Mouse (Mus musculus): ENCODE measurements around the gene Steap3. TPM values are rescaled to one million over a fixed set of nuclear protein-coding genes. Genes with fewer than 3 reads are reported as not detected.

The Steap3 gene
- polyA plus RNA-seq, 1 experiment: 42.7 TPM

DNA sequence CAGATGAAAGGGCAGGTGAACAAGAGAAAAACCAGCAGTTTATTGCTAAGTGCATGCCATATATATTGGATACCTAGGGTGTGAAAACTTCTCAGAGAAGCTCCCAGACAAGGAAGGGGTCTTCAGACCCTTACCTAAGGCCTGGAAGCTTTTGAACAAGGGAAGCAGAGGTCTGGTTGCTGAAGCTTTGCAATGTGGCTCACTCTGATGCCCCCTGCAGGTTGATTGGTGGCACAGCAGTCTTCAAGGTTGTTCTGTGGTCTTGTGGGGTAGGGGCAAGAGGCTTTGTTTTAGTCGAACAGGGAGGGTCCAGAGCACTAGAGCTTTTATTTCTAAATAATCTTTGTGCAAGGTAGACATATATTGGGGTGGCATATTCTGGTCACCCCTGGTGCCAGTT lies 117.2 kb downstream of the Steap3 start:
- Histone ChIP-seq H3ac (ENCODE audit: control insufficient read depth, insufficient read length, low read depth) (no peak overlapping the region), H3K27me3 (ENCODE audit: control insufficient read depth, insufficient read depth, insufficient read length) (no peaks in the 10 kb centered on the region), H3K79me3 (ENCODE audit: low read depth) (no peaks in the 10 kb centered on the region), H3K79me2 (ENCODE audit: control insufficient read depth, insufficient read depth) (no peaks in the 10 kb centered on the region), H3K4me3 (ENCODE audit: insufficient read depth, poor library complexity, severe bottlenecking) (no peak overlapping the region), H3K36me3 (ENCODE audit: control insufficient read depth, insufficient read depth) (no peaks in the 10 kb centered on the region)
- no peak for TF ChIP-seq FOSL1 (IDR thresholded peaks at IDR 0.05; ENCODE audit: insufficient read depth, low read length, poor library complexity, severe bottlenecking)
- no peak for TF ChIP-seq USF1 (IDR thresholded peaks at IDR 0.05; ENCODE audit: low read depth)
- peak; percentile 60 for TF ChIP-seq CTCF (IDR thresholded peaks at IDR 0.05; ENCODE audit: control insufficient read depth, insufficient read depth, insufficient read length)
- no peak for TF ChIP-seq MYOD1 (IDR thresholded peaks at IDR 0.05; ENCODE audit: control insufficient read depth, insufficient read length, low read depth)

DNA sequence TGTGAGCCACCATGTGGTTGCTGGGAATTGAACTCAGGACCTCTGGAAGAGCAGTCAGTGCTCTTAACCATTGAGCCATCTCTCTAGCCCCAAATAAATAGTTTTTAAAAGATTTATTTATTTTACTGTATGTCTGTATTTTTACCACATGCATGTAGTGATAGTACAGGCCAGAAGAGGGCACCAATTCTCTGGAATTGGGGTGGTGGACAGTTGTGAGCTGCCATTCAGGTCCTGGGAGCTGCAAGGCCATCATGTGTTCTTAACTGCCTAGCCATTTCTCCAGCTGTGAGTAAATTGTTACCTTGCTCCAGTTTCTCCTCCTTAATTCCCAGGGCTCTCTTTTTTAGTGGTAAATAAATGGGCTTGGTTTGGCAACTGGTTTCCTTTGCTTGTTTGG lies 118.3 kb downstream of the Steap3 start:
- TF ChIP-seq CEBPB (IDR thresholded peaks at IDR 0.05; ENCODE audit: low read depth): no peak
- no peak for TF ChIP-seq USF1 (IDR thresholded peaks at IDR 0.05; ENCODE audit: low read depth)
- TF ChIP-seq MYOG (IDR thresholded peaks at IDR 0.05; ENCODE audit: control insufficient read depth, extremely low read depth, insufficient read length): no peak
- no peak overlapping the region for H3K4me3 ChIP-seq (ENCODE audit: insufficient read depth, poor library complexity, severe bottlenecking)
- H3K79me3 ChIP-seq (ENCODE audit: low read depth): no peaks in the 10 kb centered on the region
- H3K27me3 ChIP-seq (ENCODE audit: control insufficient read depth, insufficient read depth, insufficient read length): no peaks in the 10 kb centered on the region
- no peaks in the 10 kb centered on the region for H3K79me2 ChIP-seq (ENCODE audit: control insufficient read depth, insufficient read depth)
- no peak overlapping the region for H3ac ChIP-seq (ENCODE audit: control insufficient read depth, insufficient read length, low read depth)
- no peaks in the 10 kb centered on the region for H3K36me3 ChIP-seq (ENCODE audit: control insufficient read depth, insufficient read depth)

DNA sequence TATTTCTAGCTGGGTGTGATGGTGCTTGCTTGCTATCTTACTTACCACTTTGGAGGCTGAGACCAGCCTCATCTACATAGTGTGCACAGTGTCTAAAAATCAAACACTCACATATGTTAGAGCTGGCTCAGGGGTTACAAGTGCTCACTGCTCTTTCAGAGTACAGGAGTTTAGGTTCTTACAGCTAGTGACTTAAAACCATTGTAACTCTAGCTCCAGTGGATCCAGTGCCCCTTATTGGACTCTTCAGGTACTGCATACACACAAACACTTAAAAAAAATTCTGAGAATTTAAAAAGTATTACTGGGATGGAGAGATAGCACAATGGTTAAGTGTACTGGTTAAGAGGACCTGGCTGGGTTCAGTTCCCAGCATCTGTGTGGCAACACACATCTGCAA lies 125.5 kb downstream of the Steap3 start:
- H3K79me2 ChIP-seq (ENCODE audit: control insufficient read depth, insufficient read depth): no peaks in the 10 kb centered on the region
- TF ChIP-seq USF1 (IDR thresholded peaks at IDR 0.05; ENCODE audit: low read depth) (no peak), CEBPB (IDR thresholded peaks at IDR 0.05; ENCODE audit: low read depth) (no peak), MYOG (IDR thresholded peaks at IDR 0.05; ENCODE audit: control insufficient read depth, extremely low read depth, insufficient read length) (no peak), MYOD1 (IDR thresholded peaks at IDR 0.05; ENCODE audit: control insufficient read depth, insufficient read length, low read depth) (no peak), FOSL1 (IDR thresholded peaks at IDR 0.05; ENCODE audit: insufficient read depth, low read length, poor library complexity, severe bottlenecking) (no peak), MAX (IDR thresholded peaks at IDR 0.05) (no peak), CTCF (IDR thresholded peaks at IDR 0.05; ENCODE audit: control insufficient read depth, insufficient read depth, insufficient read length) (no peak)
- H3K79me3 ChIP-seq (ENCODE audit: low read depth): no peaks in the 10 kb centered on the region
- no peaks in the 10 kb centered on the region for H3K36me3 ChIP-seq (ENCODE audit: control insufficient read depth, insufficient read depth)
- no peak overlapping the region for H3K4me3 ChIP-seq (ENCODE audit: insufficient read depth, poor library complexity, severe bottlenecking)
- H3ac ChIP-seq (ENCODE audit: control insufficient read depth, insufficient read length, low read depth): no peak overlapping the region
- H3K27me3 ChIP-seq (ENCODE audit: control insufficient read depth, insufficient read depth, insufficient read length): no peaks in the 10 kb centered on the region

DNA sequence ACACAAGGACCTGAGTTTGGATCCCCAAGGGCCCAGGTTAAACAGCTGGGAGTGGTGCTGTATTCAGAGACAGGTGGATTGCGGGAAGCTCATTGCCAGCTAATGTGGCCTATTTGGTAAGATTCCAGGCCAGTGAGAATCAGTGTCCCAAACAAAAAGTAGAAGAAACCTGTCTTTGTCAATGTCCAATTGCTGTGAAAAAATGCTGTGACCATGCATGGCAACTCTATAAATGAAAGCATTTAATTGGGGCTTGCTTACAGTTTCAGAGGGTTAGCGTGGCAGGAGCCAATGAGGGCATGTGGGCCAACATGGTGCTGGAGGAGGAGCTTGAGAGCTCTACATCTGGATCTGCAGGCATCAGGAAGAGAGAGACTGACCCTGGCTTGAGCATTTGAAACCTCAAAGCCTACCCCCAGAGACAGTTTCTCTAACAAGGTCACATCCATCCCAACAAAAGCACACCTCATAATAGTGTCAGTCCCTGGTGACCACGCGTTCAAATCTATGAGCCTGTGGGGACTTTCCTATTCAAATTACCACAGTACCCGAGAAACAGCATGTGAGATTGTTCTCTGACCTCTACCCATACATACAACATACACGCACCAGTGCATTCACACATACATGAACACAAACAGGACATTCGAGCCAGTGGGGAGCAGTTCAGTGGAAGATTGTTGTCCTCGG lies 126.8 kb downstream of the Steap3 start:
- no peak overlapping the region for H3K4me3 ChIP-seq (ENCODE audit: insufficient read depth, poor library complexity, severe bottlenecking)
- no peaks in the 10 kb centered on the region for H3K79me2 ChIP-seq (ENCODE audit: control insufficient read depth, insufficient read depth)
- H3K27me3 ChIP-seq (ENCODE audit: control insufficient read depth, insufficient read depth, insufficient read length): no peaks in the 10 kb centered on the region
- no peak for TF ChIP-seq FOSL1 (IDR thresholded peaks at IDR 0.05; ENCODE audit: insufficient read depth, low read length, poor library complexity, severe bottlenecking)
- no peak for TF ChIP-seq USF1 (IDR thresholded peaks at IDR 0.05; ENCODE audit: low read depth)
- no peak for TF ChIP-seq MYOD1 (IDR thresholded peaks at IDR 0.05; ENCODE audit: control insufficient read depth, insufficient read length, low read depth)
- TF ChIP-seq CTCF (IDR thresholded peaks at IDR 0.05; ENCODE audit: control insufficient read depth, insufficient read depth, insufficient read length): no peak
- TF ChIP-seq MAX (IDR thresholded peaks at IDR 0.05): no peak
- TF ChIP-seq CEBPB (IDR thresholded peaks at IDR 0.05; ENCODE audit: low read depth): no peak
- no peak for TF ChIP-seq MYOG (IDR thresholded peaks at IDR 0.05; ENCODE audit: control insufficient read depth, extremely low read depth, insufficient read length)
- no peak overlapping the region for H3ac ChIP-seq (ENCODE audit: control insufficient read depth, insufficient read length, low read depth)
- no peaks in the 10 kb centered on the region for H3K36me3 ChIP-seq (ENCODE audit: control insufficient read depth, insufficient read depth)
- no peaks in the 10 kb centered on the region for H3K79me3 ChIP-seq (ENCODE audit: low read depth)

DNA sequence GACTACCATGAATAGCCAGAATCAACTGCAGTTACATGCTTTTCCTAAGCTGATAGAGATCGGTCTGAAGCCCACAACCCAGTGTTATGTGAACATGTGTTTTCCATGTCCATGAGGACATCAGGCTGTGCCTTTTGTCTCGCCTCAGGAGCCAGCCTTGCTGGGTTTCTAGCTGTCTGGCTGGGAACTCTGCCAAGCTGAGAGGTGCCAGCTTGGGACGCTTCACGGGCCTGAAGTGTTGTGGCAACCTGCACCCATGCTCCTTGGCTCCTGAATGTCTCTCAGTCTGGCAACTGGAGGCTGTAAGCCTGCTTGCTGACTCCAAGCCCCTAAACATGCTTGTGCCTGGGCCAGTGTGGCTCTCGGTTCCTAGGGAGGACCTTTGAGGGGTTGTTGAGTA lies 130.0 kb downstream of the Steap3 start:
- H3K4me3 ChIP-seq (ENCODE audit: insufficient read depth, poor library complexity, severe bottlenecking): no peak overlapping the region
- TF ChIP-seq USF1 (IDR thresholded peaks at IDR 0.05; ENCODE audit: low read depth) (no peak), CEBPB (IDR thresholded peaks at IDR 0.05; ENCODE audit: low read depth) (no peak), CTCF (IDR thresholded peaks at IDR 0.05; ENCODE audit: control insufficient read depth, insufficient read depth, insufficient read length) (no peak), MYOD1 (IDR thresholded peaks at IDR 0.05; ENCODE audit: control insufficient read depth, insufficient read length, low read depth) (no peak), FOSL1 (IDR thresholded peaks at IDR 0.05; ENCODE audit: insufficient read depth, low read length, poor library complexity, severe bottlenecking) (no peak), MAX (IDR thresholded peaks at IDR 0.05) (no peak), MYOG (IDR thresholded peaks at IDR 0.05; ENCODE audit: control insufficient read depth, extremely low read depth, insufficient read length) (no peak)
- H3ac ChIP-seq (ENCODE audit: control insufficient read depth, insufficient read length, low read depth): no peak overlapping the region

More for the DNA sequence above, 130.0 kb downstream of the Steap3 start:
- H3K36me3 ChIP-seq (ENCODE audit: control insufficient read depth, insufficient read depth): no peaks in the 10 kb centered on the region
- H3K79me2 ChIP-seq (ENCODE audit: control insufficient read depth, insufficient read depth): no peaks in the 10 kb centered on the region
- no peaks in the 10 kb centered on the region for H3K79me3 ChIP-seq (ENCODE audit: low read depth)
- H3K27me3 ChIP-seq (ENCODE audit: control insufficient read depth, insufficient read depth, insufficient read length): no peaks in the 10 kb centered on the region

Other genes with a start within 250 kb of the Steap3 start
- 38.4 TPM for gene Tmem37, start 198.6 kb downstream of the Steap3 start, polyA plus RNA-seq (2012; fragmentation: generic; extraction: Trizol)
- gene Dbi, start 151.6 kb downstream of the Steap3 start, polyA plus RNA-seq (2012; fragmentation: generic; extraction: Trizol): 418 TPM
- gene 3110009E18Rik, start 151.5 kb downstream of the Steap3 start, polyA plus RNA-seq (2012; fragmentation: generic; extraction: Trizol): 19.8 TPM
- gene C1ql2, start 67.9 kb upstream of the Steap3 start, polyA plus RNA-seq (2012; fragmentation: generic; extraction: Trizol): not detected
- not detected for gene Marco, start 232.3 kb upstream of the Steap3 start, polyA plus RNA-seq (2012; fragmentation: generic; extraction: Trizol)

Data from C2C12 (cell line).